Mouse (Mus musculus): ENCODE results near the gene Lrrc27.

- TF ChIP-seq CTCF (IDR thresholded peaks at IDR 0.05; ENCODE audit: control insufficient read depth, insufficient read depth, low read length): no peak
- no peak for TF ChIP-seq POLR2A (IDR thresholded peaks at IDR 0.05; ENCODE audit: borderline replicate concordance, control insufficient read depth, low read depth, low read length)
Measured at GRCm38 (mm10) chr7:139197022-139197421, 15.8 kb upstream of the Lrrc27 start.

Measured in bone marrow, adult 2 months (tissue).